Mouse (Mus musculus) layer of hippocampus, adult 11-12 months (tissue): Measurements from ENCODE around the gene Dus2.

Source experiments
- DNase-seq: peaks from one replicate; pipeline ENCODE4 v3.0.0; 2022; ENCODE audit warnings: low spot score

Dus2 gene

GRCm38 (mm10) chr8:106076612-106077011 lies 85.5 kb downstream of the Dus2 start:
- no peak for DNase-seq

- no peak for DNase-seq
Measured at GRCm38 (mm10) chr8:106077452-106078067, 86.4 kb downstream of the Dus2 start.

GRCm38 (mm10) chr8:106102321-106102720 lies 111.2 kb downstream of the Dus2 start:
- DNase-seq = no peak
